Mouse (Mus musculus): ENCODE data around the gene Stx2.
A peak's percentile ranks its signal among the peaks of the same experiment; 100 is the strongest.

Gene Stx2

DNA sequence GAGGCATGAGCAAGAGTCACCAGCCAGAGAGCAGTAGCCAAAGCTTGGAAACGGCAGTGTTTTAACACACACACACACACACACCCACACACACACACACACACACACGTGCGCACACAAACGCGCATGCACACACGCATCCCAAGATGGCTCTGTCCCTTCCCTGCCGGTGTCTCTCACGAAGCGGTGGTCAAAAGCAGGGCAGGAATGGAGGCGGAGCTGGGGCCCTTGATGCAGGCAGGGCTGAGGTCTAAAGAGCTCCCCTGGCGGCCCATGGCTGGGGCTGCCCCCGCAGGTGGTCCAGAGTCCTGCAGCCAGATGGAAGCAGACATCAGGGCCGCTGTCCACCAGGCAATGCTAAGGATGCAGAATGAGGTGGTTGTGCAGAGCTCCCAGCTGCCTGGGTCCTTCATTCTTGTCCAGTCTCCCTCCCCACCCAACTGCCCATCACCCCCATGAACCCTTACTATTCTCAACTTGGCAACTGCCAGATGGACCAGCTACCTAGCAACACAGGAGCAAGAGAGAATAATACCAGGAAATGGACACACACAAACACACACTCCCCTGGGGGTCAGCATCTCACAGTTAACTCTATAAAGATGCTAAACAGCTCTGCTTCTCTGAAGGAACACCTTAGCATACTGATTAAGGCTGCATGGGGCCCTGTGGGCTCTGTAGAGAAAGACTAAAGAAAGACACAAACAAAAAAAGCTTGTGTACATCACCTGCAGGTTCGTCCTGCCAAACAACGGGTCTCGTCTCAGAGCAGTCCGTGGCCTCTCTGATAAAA lies 54.9 kb downstream of the Stx2 start, which contains the start of gene Rimbp2:
Gene Rimbp2, minus strand, starts transcription at position 209 of the 793 bp plus-strand sequence.
- Histone ChIP-seq H3K27me3 (ENCODE audit: control insufficient read depth, insufficient read depth, low read length, poor library complexity, severe bottlenecking) (no peaks in the 10 kb centered on the region), H3K36me3 (ENCODE audit: control insufficient read depth, insufficient read depth, low read length, poor library complexity, severe bottlenecking) (no peaks in the 10 kb centered on the region)
- DNase-seq (ENCODE audit: low read depth, low spot score): no peak

GRCm38 (mm10) chr5:128952291-128953195 lies 55.8 kb downstream of the Stx2 start:
- H3K36me3 ChIP-seq (ENCODE audit: control insufficient read depth, insufficient read depth, low read length, poor library complexity, severe bottlenecking): no peaks in the 10 kb centered on the region
- no peak for DNase-seq (ENCODE audit: low read depth, low spot score)
- H3K27me3 ChIP-seq (ENCODE audit: control insufficient read depth, insufficient read depth, low read length, poor library complexity, severe bottlenecking): no peaks in the 10 kb centered on the region

- H3K36me3 ChIP-seq (ENCODE audit: control insufficient read depth, insufficient read depth, low read length, poor library complexity, severe bottlenecking): no peaks in the 10 kb centered on the region
- no peak for DNase-seq (ENCODE audit: low read depth, low spot score)
- H3K27me3 ChIP-seq (ENCODE audit: control insufficient read depth, insufficient read depth, low read length, poor library complexity, severe bottlenecking): no peaks in the 10 kb centered on the region
These were observed 56.9 kb downstream of the Stx2 start for GRCm38 (mm10) chr5:128951472-128951871.

DNA sequence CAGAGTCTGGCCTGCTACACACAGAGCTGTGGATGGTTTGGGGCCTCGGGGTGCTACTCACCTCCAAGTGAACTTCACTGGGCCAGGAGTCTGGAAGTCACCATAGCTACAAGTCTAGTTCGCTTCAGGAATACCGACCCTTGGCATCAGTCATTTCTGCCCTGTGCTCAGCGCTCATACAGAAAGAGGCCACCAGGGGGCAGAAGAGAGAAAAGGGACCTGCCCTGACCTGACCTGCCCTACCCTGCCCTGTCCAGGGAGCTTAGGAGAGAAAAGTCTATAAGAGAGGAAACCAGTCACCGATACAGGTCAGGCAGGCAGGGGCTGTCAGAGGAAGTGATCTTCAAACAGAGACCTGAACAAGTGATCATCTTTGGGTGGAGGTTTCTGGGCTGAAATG lies 61.3 kb downstream of the Stx2 start:
- no peaks in the 10 kb centered on the region for H3K27me3 ChIP-seq (ENCODE audit: control insufficient read depth, insufficient read depth, low read length, poor library complexity, severe bottlenecking)
- H3K36me3 ChIP-seq (ENCODE audit: control insufficient read depth, insufficient read depth, low read length, poor library complexity, severe bottlenecking): no peaks in the 10 kb centered on the region
- peak; percentile 6 for DNase-seq (ENCODE audit: low read depth, low spot score)

- H3K27me3 ChIP-seq (ENCODE audit: control insufficient read depth, insufficient read depth, low read length, poor library complexity, severe bottlenecking): no peaks in the 10 kb centered on the region
- H3K36me3 ChIP-seq (ENCODE audit: control insufficient read depth, insufficient read depth, low read length, poor library complexity, severe bottlenecking): no peaks in the 10 kb centered on the region
- DNase-seq (ENCODE audit: low read depth, low spot score): no peak
These were observed 67.9 kb downstream of the Stx2 start for GRCm38 (mm10) chr5:128940436-128940835.

DNA sequence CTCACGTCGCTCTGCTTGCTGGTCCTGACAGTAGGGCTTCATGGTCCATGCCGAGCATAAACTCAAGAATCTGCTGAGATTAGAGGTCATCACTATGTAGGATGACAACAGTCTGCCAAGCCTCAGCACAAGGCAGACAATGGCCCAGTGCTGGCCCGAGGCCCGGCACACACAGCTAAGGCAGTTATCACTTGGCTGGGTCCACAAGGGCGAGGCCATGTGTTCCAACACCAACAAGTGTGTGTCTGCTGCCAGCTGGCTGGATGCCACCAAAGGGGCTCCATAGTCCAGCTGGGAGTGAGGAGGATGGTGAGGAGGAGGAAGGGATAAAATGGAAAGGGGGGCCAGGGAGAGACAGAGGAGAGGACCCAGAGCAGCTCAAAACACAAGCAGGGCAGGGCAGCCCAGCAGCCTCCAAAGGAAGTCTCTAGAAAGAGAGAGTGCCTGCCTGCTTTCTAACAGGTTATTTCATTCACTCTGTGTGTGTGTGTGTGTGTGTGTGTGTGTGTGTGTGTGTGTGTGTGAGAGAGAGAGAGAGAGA lies 72.9 kb downstream of the Stx2 start:
- DNase-seq (ENCODE audit: low read depth, low spot score): no peak
- H3K27me3 ChIP-seq (ENCODE audit: control insufficient read depth, insufficient read depth, low read length, poor library complexity, severe bottlenecking): no peaks in the 10 kb centered on the region
- H3K36me3 ChIP-seq (ENCODE audit: control insufficient read depth, insufficient read depth, low read length, poor library complexity, severe bottlenecking): no peaks in the 10 kb centered on the region

All from splenic B cell, adult 2 months (primary cell).